Mouse (Mus musculus) heart, adult 2 months (tissue): ENCODE measurements around the gene Gm20388.

Experiments
- CTCF ChIP-seq: fragments of 200-600 bp; IDR thresholded peaks from 2 replicates; pipeline ENCODE4 v1.8.1; 2022; ENCODE audit warnings: antibody characterized with exemption, mild to moderate bottlenecking, moderate library complexity
- POLR2A ChIP-seq: fragments of 200-500 bp; IDR thresholded peaks from 2 replicates; pipeline ENCODE4 v1.6.1; 2011; ENCODE audit warnings: mild to moderate bottlenecking, low read depth, low read length, control low read depth; ENCODE audit not compliant: insufficient read depth

DNA sequence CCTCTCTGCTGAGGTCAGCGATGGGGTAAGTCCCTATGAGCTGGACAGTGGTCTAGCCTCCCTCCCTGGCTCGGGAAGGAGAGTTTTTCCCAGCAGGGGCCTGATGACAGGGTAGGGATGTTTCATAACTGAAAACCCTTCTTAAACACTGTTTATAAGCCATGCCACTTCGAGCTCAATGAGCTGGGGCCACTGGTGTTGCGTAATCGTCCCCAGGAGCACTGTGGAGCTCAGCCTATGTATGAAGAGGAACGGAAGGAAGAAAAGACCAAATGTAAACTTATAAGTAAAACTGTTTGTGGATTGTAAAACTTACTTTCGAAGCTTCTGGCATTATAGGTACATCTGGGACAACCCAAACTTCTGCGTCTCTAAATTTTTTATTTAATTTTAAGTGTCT is 4291.1 kb downstream of the Gm20388 start:
- TF ChIP-seq POLR2A (no peak), CTCF (no peak)
